Mouse (Mus musculus) megakaryocyte, embryonic 14.5 days (primary cell): ENCODE results near the gene Sqor.

Experiments
- FLI1 ChIP-seq: IDR thresholded peaks from 2 replicates; pipeline ENCODE4 v1.6.1; 2012; ENCODE audit warnings: low read length, inconsistent platforms, mixed read lengths
- GATA1 ChIP-seq: IDR thresholded peaks from 3 replicates; pipeline ENCODE4 v1.6.1; 2012; ENCODE audit warnings: mixed read lengths, low read length, inconsistent platforms, borderline replicate concordance

DNA sequence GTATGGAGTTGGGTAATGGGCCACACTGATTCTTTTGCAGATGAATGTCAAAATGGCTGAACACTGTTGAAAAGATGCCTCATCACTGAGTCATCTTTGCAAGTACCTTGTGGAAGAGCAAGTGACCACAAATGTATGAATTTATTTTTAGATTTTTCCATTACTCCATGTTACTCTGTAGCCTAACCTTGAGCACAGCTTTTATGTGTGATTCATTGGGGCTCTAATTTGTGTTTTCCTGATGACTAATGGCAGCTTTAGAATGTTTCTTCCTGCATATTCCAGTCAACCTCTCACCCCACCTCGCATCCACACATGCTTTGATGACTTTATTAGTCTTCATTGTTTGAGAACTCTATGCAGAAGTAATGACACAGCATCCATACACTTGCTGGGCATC lies 45.8 kb upstream of the Sqor start:
- no peak for TF ChIP-seq GATA1
- no peak for TF ChIP-seq FLI1
